Mouse (Mus musculus) heart, postnatal 0 days (tissue): ENCODE results near the gene Akap2.

Experiments used
- CTCF ChIP-seq: IDR thresholded peaks from 2 replicates; pipeline ENCODE4 v1.5.1; 2016; ENCODE audit warnings: antibody characterized with exemption, control low read depth, low read depth
- EP300 ChIP-seq: IDR thresholded peaks from 2 replicates; pipeline ENCODE4 v1.6.1; 2016; ENCODE audit warnings: antibody characterized with exemption, low read depth

- TF ChIP-seq CTCF: no peak
- no peak for TF ChIP-seq EP300
These were observed 51.5 kb downstream of the Akap2 start for GRCm38 (mm10) chr4:57769007-57769406.
